Mouse (Mus musculus): ENCODE results near the gene Ssbp4. TPM values are rescaled to one million over a fixed set of nuclear protein-coding genes. Genes with fewer than 3 reads are reported as not detected.

Ssbp4 gene
- polyA plus RNA-seq, 1 experiment from 2014 or later: 147 TPM

- no peak overlapping the region for H3K27ac ChIP-seq (ENCODE audit: low read depth, low read length)
- H3K4me3 ChIP-seq (ENCODE audit: low read depth, low read length): peak overlapping the region; percentile 77
- H3K9ac ChIP-seq (ENCODE audit: low read length): peak overlapping the region; percentile 92
- H3K4me1 ChIP-seq (ENCODE audit: control insufficient read depth, insufficient read depth, low read length): peaks cover 34% of the 10 kb centered on the region
- ATAC-seq (no peak), DNase-seq (ENCODE audit: low spot score) (no peak)
- no peaks in the 10 kb centered on the region for H3K9me3 ChIP-seq (replicated peaks; ENCODE audit: control insufficient read depth, low read length)
- peaks cover 4% of the 10 kb centered on the region; the same call in 1 of the 2 replicates for H3K27me3 ChIP-seq (replicated peaks; ENCODE audit: control insufficient read depth, insufficient read depth, low read length)
- WGBS: 72% methylated on average over 18 of the region's 18 CpGs
- H3K4me2 ChIP-seq (ENCODE audit: low read length): peak overlapping the region; percentile 85
- peaks cover 4% of the 10 kb centered on the region; the same call in 1 of the 2 replicates for H3K36me3 ChIP-seq (ENCODE audit: control insufficient read depth, insufficient read depth, low read length)
These were observed 1.7 kb downstream of the Ssbp4 start for GRCm38 (mm10) chr8:70606780-70607602.

GRCm38 (mm10) chr8:70605871-70606779, 2.5 kb downstream of the Ssbp4 start:
- Histone ChIP-seq H3K4me2 (ENCODE audit: low read length) (no peak overlapping the region), H3K4me1 (ENCODE audit: control insufficient read depth, insufficient read depth, low read length) (peaks cover 38% of the 10 kb centered on the region), H3K27me3 (replicated peaks; ENCODE audit: control insufficient read depth, insufficient read depth, low read length) (peaks cover 2% of the 10 kb centered on the region; the same call in 1 of the 2 replicates), H3K36me3 (ENCODE audit: control insufficient read depth, insufficient read depth, low read length) (peaks cover 4% of the 10 kb centered on the region; the same call in 1 of the 2 replicates), H3K4me3 (ENCODE audit: low read depth, low read length) (no peak overlapping the region), H3K27ac (ENCODE audit: low read depth, low read length) (no peak overlapping the region), H3K9ac (ENCODE audit: low read length) (no peak overlapping the region), H3K9me3 (replicated peaks; ENCODE audit: control insufficient read depth, low read length) (no peaks in the 10 kb centered on the region)
- 94% methylated on average over 9 of the region's 9 CpGs for WGBS
- no peak for DNase-seq (ENCODE audit: low spot score)
- ATAC-seq: no peak

- no peaks in the 10 kb centered on the region for H3K27me3 ChIP-seq (replicated peaks; ENCODE audit: control insufficient read depth, insufficient read depth, low read length)
- H3K36me3 ChIP-seq (ENCODE audit: control insufficient read depth, insufficient read depth, low read length): peaks cover 4% of the 10 kb centered on the region; the same call in 1 of the 2 replicates
- no peak overlapping the region for H3K9ac ChIP-seq (ENCODE audit: low read length)
- ATAC-seq (no peak), DNase-seq (ENCODE audit: low spot score) (no peak)
- WGBS: 91% methylated on average over 7 of the region's 7 CpGs
- H3K4me3 ChIP-seq (ENCODE audit: low read depth, low read length): no peak overlapping the region
- H3K4me1 ChIP-seq (ENCODE audit: control insufficient read depth, insufficient read depth, low read length): peaks cover 37% of the 10 kb centered on the region
- no peaks in the 10 kb centered on the region for H3K9me3 ChIP-seq (replicated peaks; ENCODE audit: control insufficient read depth, low read length)
- H3K4me2 ChIP-seq (ENCODE audit: low read length): no peak overlapping the region
- H3K27ac ChIP-seq (ENCODE audit: low read depth, low read length): no peak overlapping the region
These were observed 4.1 kb downstream of the Ssbp4 start for GRCm38 (mm10) chr8:70604558-70604957.

GRCm38 (mm10) chr8:70602139-70602811, 6.4 kb downstream of the Ssbp4 start:
- no peak overlapping the region for H3K4me3 ChIP-seq (ENCODE audit: low read depth, low read length)
- H3K9me3 ChIP-seq (replicated peaks; ENCODE audit: control insufficient read depth, low read length): no peaks in the 10 kb centered on the region
- no peaks in the 10 kb centered on the region for H3K27me3 ChIP-seq (replicated peaks; ENCODE audit: control insufficient read depth, insufficient read depth, low read length)
- ATAC-seq: no peak
- DNase-seq (ENCODE audit: low spot score): no peak
- no peak overlapping the region for H3K4me2 ChIP-seq (ENCODE audit: low read length)
- H3K4me1 ChIP-seq (ENCODE audit: control insufficient read depth, insufficient read depth, low read length): peaks cover 37% of the 10 kb centered on the region
- no peak overlapping the region for H3K27ac ChIP-seq (ENCODE audit: low read depth, low read length)
- H3K36me3 ChIP-seq (ENCODE audit: control insufficient read depth, insufficient read depth, low read length): peaks cover 6% of the 10 kb centered on the region; the same call in 1 of the 2 replicates
- 94% methylated on average over 13 of the region's 13 CpGs for WGBS
- no peak overlapping the region for H3K9ac ChIP-seq (ENCODE audit: low read length)

GRCm38 (mm10) chr8:70601271-70601649, 7.4 kb downstream of the Ssbp4 start:
- Histone ChIP-seq H3K9me3 (replicated peaks; ENCODE audit: control insufficient read depth, low read length) (no peaks in the 10 kb centered on the region), H3K9ac (ENCODE audit: low read length) (no peak overlapping the region), H3K4me2 (ENCODE audit: low read length) (peak overlapping the region; percentile 47), H3K27me3 (replicated peaks; ENCODE audit: control insufficient read depth, insufficient read depth, low read length) (no peaks in the 10 kb centered on the region), H3K4me1 (ENCODE audit: control insufficient read depth, insufficient read depth, low read length) (peaks cover 32% of the 10 kb centered on the region), H3K36me3 (ENCODE audit: control insufficient read depth, insufficient read depth, low read length) (peaks cover 14% of the 10 kb centered on the region; the same call in 1 of the 2 replicates), H3K27ac (ENCODE audit: low read depth, low read length) (peak overlapping the region; percentile 85), H3K4me3 (ENCODE audit: low read depth, low read length) (0 out of 2 replicates have a peak overlapping the region, but pooled peaks have one; percentile 8)
- peak; percentile 96 for DNase-seq (ENCODE audit: low spot score)
- ATAC-seq: peak; percentile 70
- under 1% methylated on average over 25 of the region's 26 CpGs for WGBS

GRCm38 (mm10) chr8:70600473-70601270, 8.0 kb downstream of the Ssbp4 start:
- Histone ChIP-seq H3K4me2 (ENCODE audit: low read length) (peak overlapping the region; percentile 47), H3K27me3 (replicated peaks; ENCODE audit: control insufficient read depth, insufficient read depth, low read length) (no peaks in the 10 kb centered on the region), H3K36me3 (ENCODE audit: control insufficient read depth, insufficient read depth, low read length) (peaks cover 18% of the 10 kb centered on the region; the same call in 1 of the 2 replicates), H3K9ac (ENCODE audit: low read length) (peak overlapping the region; percentile 29; the same call in 1 of the 2 replicates), H3K9me3 (replicated peaks; ENCODE audit: control insufficient read depth, low read length) (no peaks in the 10 kb centered on the region), H3K4me1 (ENCODE audit: control insufficient read depth, insufficient read depth, low read length) (peaks cover 32% of the 10 kb centered on the region), H3K4me3 (ENCODE audit: low read depth, low read length) (0 out of 2 replicates have a peak overlapping the region, but pooled peaks have one; percentile 8), H3K27ac (ENCODE audit: low read depth, low read length) (peak overlapping the region; percentile 85)
- 24% methylated on average over 10 of the region's 10 CpGs for WGBS
- ATAC-seq (peak; percentile 11; the same call in 1 of the 2 replicates), DNase-seq (ENCODE audit: low spot score) (no peak)

GRCm38 (mm10) chr8:70599507-70600290, 9.0 kb downstream of the Ssbp4 start:
- DNase-seq (ENCODE audit: low spot score) (no peak), ATAC-seq (no peak)
- no peaks in the 10 kb centered on the region for H3K27me3 ChIP-seq (replicated peaks; ENCODE audit: control insufficient read depth, insufficient read depth, low read length)
- H3K4me2 ChIP-seq (ENCODE audit: low read length): no peak overlapping the region
- no peak overlapping the region for H3K4me3 ChIP-seq (ENCODE audit: low read depth, low read length)
- H3K36me3 ChIP-seq (ENCODE audit: control insufficient read depth, insufficient read depth, low read length): peaks cover 18% of the 10 kb centered on the region; the same call in 1 of the 2 replicates
- peak overlapping the region; percentile 85; the same call in 1 of the 2 replicates for H3K27ac ChIP-seq (ENCODE audit: low read depth, low read length)
- 78% methylated on average over 12 of the region's 12 CpGs for WGBS
- H3K4me1 ChIP-seq (ENCODE audit: control insufficient read depth, insufficient read depth, low read length): peaks cover 39% of the 10 kb centered on the region
- no peak overlapping the region for H3K9ac ChIP-seq (ENCODE audit: low read length)
- H3K9me3 ChIP-seq (replicated peaks; ENCODE audit: control insufficient read depth, low read length): no peaks in the 10 kb centered on the region

Measured in forebrain, embryonic 14.5 days (tissue).